Comparison of ENCODE assay signal across 9 mouse cellular contexts in genomic region chr5:107497519-107498501, GRCm38 (mm10). TPM values are rescaled to one million over a fixed set of nuclear protein-coding genes. Genes with fewer than 3 reads are reported as not detected.
DNase-seq lines count a peak whose midpoint lies in the region; ATAC-seq and TF ChIP-seq lines count a peak whose summit lies in the region.
"Had no signal": no experiment of that assay in that cellular context is flagged by ENCODE, and none has a peak within 500 bp of the region (broad histone marks: within the 10 kb centered on the region; RNA-seq: fewer than 3 reads in every experiment).

No protein-coding gene starts in this region.

- H3K4me2 ChIP-seq in hindbrain, postnatal 0 days (ENCODE audit: low read depth, low read length): peak overlapping the region; percentile 60
- H3K4me2 ChIP-seq: stomach, embryonic 15.5 days had no signal

- no peaks in the 10 kb centered on the region; the same call in 1 of the 2 replicates for H3K4me1 ChIP-seq in hindbrain, postnatal 0 days (ENCODE audit: insufficient read depth, low read length)
- H3K4me1 ChIP-seq in midbrain, embryonic 10.5 days: peaks cover 19% of the 10 kb centered on the region
- no peaks in the 10 kb centered on the region for H3K4me1 ChIP-seq in kidney, adult 2 months (ENCODE audit: control insufficient read depth, insufficient read depth, low read length)
- H3K4me1 ChIP-seq: stomach, embryonic 15.5 days had no signal

- TF ChIP-seq POLR2A in kidney, adult 2 months (IDR thresholded peaks at IDR 0.05; ENCODE audit: low read depth, low read length): no peak

- H3K36me3 ChIP-seq in hindbrain, postnatal 0 days (ENCODE audit: insufficient read depth, low read length): no peaks in the 10 kb centered on the region
- H3K36me3 ChIP-seq in midbrain, embryonic 10.5 days: peaks cover 6% of the 10 kb centered on the region
- no peaks in the 10 kb centered on the region for H3K36me3 ChIP-seq in kidney, adult 2 months (ENCODE audit: control insufficient read depth, insufficient read depth, low read length)
- H3K36me3 ChIP-seq: stomach, embryonic 15.5 days had no signal

- peak; percentile 96 for DNase-seq in brain, adult 2 months (ENCODE audit: low read depth, low spot score)
- DNase-seq in embryo, embryonic 11 days: peak; percentile 53
- peak; percentile 91 for DNase-seq in hindbrain, postnatal 0 days (ENCODE audit: low spot score)
- peak; percentile 46 for DNase-seq in midbrain, embryonic 10.5 days (ENCODE audit: low spot score)
- DNase-seq in right cerebral cortex, postnatal 4 days: peak; percentile 45
- no peak for DNase-seq in ovary, postnatal 36 days (ENCODE audit: low spot score)
- DNase-seq in kidney, adult 2 months: no peak

- H3K27me3 ChIP-seq in hindbrain, postnatal 0 days (ENCODE audit: insufficient read depth, low read length): no peaks in the 10 kb centered on the region
- no peaks in the 10 kb centered on the region for H3K27me3 ChIP-seq in midbrain, embryonic 10.5 days (ENCODE audit: low read depth, poor library complexity, severe bottlenecking)
- no peaks in the 10 kb centered on the region for H3K27me3 ChIP-seq in kidney, adult 2 months (replicated peaks; ENCODE audit: control insufficient read depth, insufficient read depth, low read length)
- H3K27me3 ChIP-seq: stomach, embryonic 15.5 days had no signal

- H3K9ac ChIP-seq in hindbrain, postnatal 0 days (replicated peaks; ENCODE audit: low read length): peak overlapping the region; percentile 53
- H3K9ac ChIP-seq: stomach, embryonic 15.5 days had no signal

- TF ChIP-seq CTCF in hindbrain, postnatal 0 days (IDR thresholded peaks at IDR 0.05; ENCODE audit: low read depth): no peak
- no peak for TF ChIP-seq CTCF in kidney, adult 2 months (conservative IDR thresholded peaks at IDR 0.05; ENCODE audit: insufficient read depth, insufficient read length, low read depth, low read length)

- H3K4me3 ChIP-seq in hindbrain, postnatal 0 days (ENCODE audit: low read length): peak overlapping the region; percentile 45
- peak overlapping the region; percentile 14; the same call in 1 of the 2 replicates for H3K4me3 ChIP-seq in midbrain, embryonic 10.5 days
- no peak overlapping the region for H3K4me3 ChIP-seq in kidney, adult 2 months (ENCODE audit: insufficient read depth, low read depth, low read length)
- H3K4me3 ChIP-seq: stomach, embryonic 15.5 days had no signal

- H3K9me3 ChIP-seq in hindbrain, postnatal 0 days (ENCODE audit: low read length): no peaks in the 10 kb centered on the region
- no peaks in the 10 kb centered on the region for H3K9me3 ChIP-seq in midbrain, embryonic 10.5 days (replicated peaks)
- H3K9me3 ChIP-seq: stomach, embryonic 15.5 days had no signal

- ATAC-seq in hindbrain, postnatal 0 days: peak; percentile 96
- ATAC-seq in granulocyte monocyte progenitor cell, adult 5-6 weeks (replicated peaks; ENCODE audit: poor library complexity, severe bottlenecking): no peak

- WGBS in hindbrain, postnatal 0 days: 29% methylated on average over 10 of the region's 10 CpGs
- 63% methylated on average over 10 of the region's 10 CpGs for WGBS in midbrain, embryonic 10.5 days
- 79% methylated on average over 10 of the region's 10 CpGs for WGBS in kidney, adult 2 months

- H3K27ac ChIP-seq in hindbrain, postnatal 0 days: peak overlapping the region; percentile 85
- H3K27ac ChIP-seq in midbrain, embryonic 10.5 days (replicated peaks): peak overlapping the region; percentile 69
- no peak overlapping the region for H3K27ac ChIP-seq in kidney, adult 2 months (ENCODE audit: insufficient read depth, low read depth, low read length)
- H3K27ac ChIP-seq: stomach, embryonic 15.5 days had no signal

RNA-seq across cellular contexts. Expression of gene Gm42669, which starts 9.6 kb away (rescaled TPM):
- 0.16 and 0.32 TPM in 2 replicates for total RNA-seq in hindbrain, postnatal 0 days (2014; rRNA removed)
- polyA plus RNA-seq in hindbrain, postnatal 0 days (2015; fragmentation: Nextera tagmentation; extraction: Ambion mirVana): 0.43 and 0.64 TPM in 2 replicates
- polyA plus RNA-seq in midbrain, embryonic 10.5 days (2016; fragmentation: Nextera tagmentation; extraction: Ambion mirVana): 0.15 and 0.26 TPM in 2 replicates
- not detected in 2 replicates for polyA plus RNA-seq in kidney, adult 2 months (2012; rRNA removed)
- 0.24 TPM in 1 of 2 replicates, not detected in the other for total RNA-seq in granulocyte monocyte progenitor cell, adult 5-6 weeks (2014; fragmentation: Nextera tagmentation)
- 0.21 TPM in 1 of 2 replicates, not detected in the other for total RNA-seq in granulocyte monocyte progenitor cell, adult 5-6 weeks (2017)

RNA-seq across cellular contexts. Expression of gene 1700028K03Rik, which starts 36.7 kb away (rescaled TPM):
- total RNA-seq in hindbrain, postnatal 0 days (2014; rRNA removed): 0.10 and 0.18 TPM in 2 replicates
- polyA plus RNA-seq in hindbrain, postnatal 0 days (2015; fragmentation: Nextera tagmentation; extraction: Ambion mirVana): 0.25 and 0.34 TPM in 2 replicates
- 0.04 and 0.20 TPM in 2 replicates for polyA plus RNA-seq in midbrain, embryonic 10.5 days (2016; fragmentation: Nextera tagmentation; extraction: Ambion mirVana)
- not detected in 2 replicates for polyA plus RNA-seq in kidney, adult 2 months (2012; rRNA removed)
- not detected in 2 replicates for total RNA-seq in granulocyte monocyte progenitor cell, adult 5-6 weeks (2014; fragmentation: Nextera tagmentation)
- not detected in 2 replicates for total RNA-seq in granulocyte monocyte progenitor cell, adult 5-6 weeks (2017)

Comparison
In these comparisons a context has a peak if more than half of its experiments do, and no peak if none do; other contexts are left out.
1. DNase-seq: peak in brain, adult 2 months (single experiment), embryo, embryonic 11 days (single experiment), hindbrain, postnatal 0 days (single experiment), midbrain, embryonic 10.5 days (single experiment) and right cerebral cortex, postnatal 4 days (single experiment); none in ovary, postnatal 36 days (single experiment) and kidney, adult 2 months (single experiment).